Comparison of ENCODE assay signal across 8 mouse cellular contexts in genomic region chr9:101074332-101075021, GRCm38 (mm10). TPM values are rescaled to one million over a fixed set of nuclear protein-coding genes. Genes with fewer than 3 reads are reported as not detected.
DNase-seq lines count a peak whose midpoint lies in the region; ATAC-seq and TF ChIP-seq lines count a peak whose summit lies in the region.

No protein-coding gene starts in this region.

- H3K27ac ChIP-seq in ES-E14 (ENCODE audit: insufficient read depth, low read depth, low read length, poor library complexity, severe bottlenecking): peak overlapping the region; percentile 95
- peak overlapping the region; percentile 99 for H3K27ac ChIP-seq in cerebellum, adult 2 months (ENCODE audit: insufficient read depth, low read length)

- no peaks in the 10 kb centered on the region for H3K36me3 ChIP-seq in ES-E14 (ENCODE audit: control insufficient read depth, insufficient read depth, low read length, poor library complexity, severe bottlenecking)

- DNase-seq in ES-E14 (ENCODE audit: low read depth, low spot score): no peak
- DNase-seq in cerebellum, adult 2 months: peak; percentile 86 to 89
- DNase-seq in forelimb bud, embryonic 11.5 days (ENCODE audit: low read depth, low spot score): peak; percentile 49
- DNase-seq in layer of hippocampus, postnatal 14 days (ENCODE audit: low spot score in 2 of 2): peak; percentile 78 to 83
- DNase-seq in lung, postnatal 10 days: peak; percentile 91
- peak; percentile 66 for DNase-seq in ovary, postnatal 14 days (ENCODE audit: low spot score)
- DNase-seq in thymus, postnatal 14 days: peak; percentile 96

- ATAC-seq in hematopoietic stem cell, adult 5-6 weeks (replicated peaks in 1 of 2; ENCODE audit: insufficient read depth in 1 of 2, low FRiP score in 2 of 2, low TSS enrichment in 1 of 2, low read depth in 1 of 2, poor library complexity in 2 of 2, severe bottlenecking in 2 of 2): peak; percentile 28 to 35; a peak in 2 of 4 replicates

- no peaks in the 10 kb centered on the region for H3K27me3 ChIP-seq in cerebellum, adult 2 months (ENCODE audit: control insufficient read depth, insufficient read depth, low read length)

- WGBS in cerebellum, adult 2 months: under 1% methylated on average over 98 of the region's 100 CpGs

- peak overlapping the region; percentile 93 to 96 for H3K4me3 ChIP-seq in ES-E14 (ENCODE audit: insufficient read depth in 1 of 2, low read depth in 1 of 2, low read length in 2 of 2, poor library complexity in 1 of 2, severe bottlenecking in 1 of 2)
- peak overlapping the region; percentile 71 for H3K4me3 ChIP-seq in cerebellum, adult 2 months (replicated peaks; ENCODE audit: insufficient read depth, low read depth, low read length)

- in situ Hi-C loops in ES-E14 (cut with MboI; ENCODE audit: low sequenced_read_pairs in 2 of 2, unreplicated experiment in 2 of 2): no loop called here

- peaks cover 0 to 8% of the 10 kb centered on the region in 2 experiments; a peak in 2 of 4 replicates for H3K4me1 ChIP-seq in ES-E14 (ENCODE audit: control insufficient read depth in 2 of 2, insufficient read depth in 2 of 2, low read length in 2 of 2, poor library complexity in 1 of 2)
- H3K4me1 ChIP-seq in cerebellum, adult 2 months (ENCODE audit: control insufficient read depth, insufficient read depth, low read length): peaks cover 6% of the 10 kb centered on the region

- H3K9ac ChIP-seq in ES-E14 (ENCODE audit: insufficient read depth, low read depth, low read length, poor library complexity, severe bottlenecking): peak overlapping the region; percentile 96

- no peaks in the 10 kb centered on the region for H3K9me3 ChIP-seq in ES-E14 (ENCODE audit: control insufficient read depth, insufficient read depth, low read depth, low read length)

- no peak for TF ChIP-seq CTCF in cerebellum, adult 2 months (IDR thresholded peaks at IDR 0.05; ENCODE audit: borderline replicate concordance, insufficient read depth, low read depth, low read length)

- TF ChIP-seq POLR2A in cerebellum, adult 2 months (IDR thresholded peaks at IDR 0.05; ENCODE audit: borderline replicate concordance, insufficient read depth, low read length): 0 out of 2 replicates have a peak, but pooled peaks have one; percentile 15

TF ChIP-seq in ES-E14, 5 proteins besides CTCF, POLR2A, EP300 and RAD21:
- no peak for TF ChIP-seq ZC3H11A (IDR thresholded peaks at IDR 0.05; ENCODE audit: borderline replicate concordance, low read depth, low read length)
- no peak for TF ChIP-seq CHD2 (IDR thresholded peaks at IDR 0.05; ENCODE audit: low read depth, low read length)
- no peak for TF ChIP-seq ZNF384 (IDR thresholded peaks at IDR 0.05; ENCODE audit: low read depth, low read length)
- TF ChIP-seq HCFC1 (IDR thresholded peaks at IDR 0.05; ENCODE audit: borderline replicate concordance, insufficient read depth, low read length): no peak
- no peak for TF ChIP-seq MAFK (IDR thresholded peaks at IDR 0.05; ENCODE audit: insufficient read depth, low read depth, low read length)

RNA-seq across cellular contexts. Expression of gene Msl2, which starts 0.6 kb away (rescaled TPM):
- total RNA-seq in ES-E14 (2012; rRNA removed): 19.5 and 21.3 TPM in 2 replicates
- polyA plus RNA-seq in cerebellum, adult 2 months (2012; rRNA removed): 31.7 and 31.9 TPM in 2 replicates
- total RNA-seq in hematopoietic stem cell, adult 5-6 weeks (2017): 56.6 and 63.2 TPM in 2 replicates
- 10 to 100 TPM; 55.4 to 55.7 TPM for total RNA-seq in layer of hippocampus, postnatal 14 days (2021)

RNA-seq across cellular contexts. Expression of gene Pccb, which starts 39.8 kb away (rescaled TPM):
- 24.8 and 27.0 TPM in 2 replicates for total RNA-seq in ES-E14 (2012; rRNA removed)
- 73.7 and 76.7 TPM in 2 replicates for polyA plus RNA-seq in cerebellum, adult 2 months (2012; rRNA removed)
- 14.8 and 18.1 TPM in 2 replicates for total RNA-seq in hematopoietic stem cell, adult 5-6 weeks (2017)
- total RNA-seq in layer of hippocampus, postnatal 14 days (2021): 10 to 100 TPM; 49.8 to 52.4 TPM
